Mouse (Mus musculus) cerebellum, adult 11 months (tissue): ENCODE results near the gene Ssbp2.

Experiments used
- DNase-seq: peaks from one replicate; pipeline ENCODE4 v3.0.0; 2022

The Ssbp2 gene

GRCm38 (mm10) chr13:91536711-91537110, 76.6 kb downstream of the Ssbp2 start:
- no peak for DNase-seq

GRCm38 (mm10) chr13:91540145-91541068, 80.3 kb downstream of the Ssbp2 start:
- DNase-seq: no peak

- no peak for DNase-seq
Observed at GRCm38 (mm10) chr13:91541069-91541429, 81.0 kb downstream of the Ssbp2 start.

GRCm38 (mm10) chr13:91543555-91543954, 83.5 kb downstream of the Ssbp2 start:
- no peak for DNase-seq

GRCm38 (mm10) chr13:91564047-91564446, 104.0 kb downstream of the Ssbp2 start:
- no peak for DNase-seq

- no peak for DNase-seq
Observed at GRCm38 (mm10) chr13:91564755-91565154, 104.7 kb downstream of the Ssbp2 start.

GRCm38 (mm10) chr13:91581504-91581903, 121.4 kb downstream of the Ssbp2 start:
- no peak for DNase-seq

- no peak for DNase-seq
Observed at GRCm38 (mm10) chr13:91582212-91582611, 122.1 kb downstream of the Ssbp2 start.

GRCm38 (mm10) chr13:91586368-91586767, 126.3 kb downstream of the Ssbp2 start:
- DNase-seq: no peak

GRCm38 (mm10) chr13:91588475-91588874, 128.4 kb downstream of the Ssbp2 start:
- DNase-seq: no peak

GRCm38 (mm10) chr13:91591863-91592262, 131.8 kb downstream of the Ssbp2 start:
- DNase-seq: peak; percentile 29

- DNase-seq: no peak
Observed at GRCm38 (mm10) chr13:91595284-91595683, 135.2 kb downstream of the Ssbp2 start.

- DNase-seq: no peak
Observed at GRCm38 (mm10) chr13:91599594-91599993, 139.5 kb downstream of the Ssbp2 start.

- no peak for DNase-seq
Observed at GRCm38 (mm10) chr13:91605043-91605840, 145.2 kb downstream of the Ssbp2 start.

GRCm38 (mm10) chr13:91610601-91611000, 150.5 kb downstream of the Ssbp2 start:
- DNase-seq: no peak

GRCm38 (mm10) chr13:91611909-91612308, 151.8 kb downstream of the Ssbp2 start:
- no peak for DNase-seq

GRCm38 (mm10) chr13:91612578-91612977, 152.5 kb downstream of the Ssbp2 start:
- no peak for DNase-seq

GRCm38 (mm10) chr13:91616050-91616449, 156.0 kb downstream of the Ssbp2 start:
- no peak for DNase-seq

- DNase-seq: no peak
Observed at GRCm38 (mm10) chr13:91616876-91617275, 156.8 kb downstream of the Ssbp2 start.

- DNase-seq: no peak
Observed at GRCm38 (mm10) chr13:91619431-91619830, 159.3 kb downstream of the Ssbp2 start.

- no peak for DNase-seq
Observed at GRCm38 (mm10) chr13:91620541-91620940, 160.5 kb downstream of the Ssbp2 start.

- DNase-seq: no peak
Observed at GRCm38 (mm10) chr13:91631291-91631799, 171.3 kb downstream of the Ssbp2 start.

GRCm38 (mm10) chr13:91634123-91634522, 174.0 kb downstream of the Ssbp2 start:
- no peak for DNase-seq

- DNase-seq: no peak
Observed at GRCm38 (mm10) chr13:91635957-91636356, 175.9 kb downstream of the Ssbp2 start.
